Mouse (Mus musculus): ENCODE data around the gene AC161166.1. TPM values are rescaled to one million over a fixed set of nuclear protein-coding genes. Genes with fewer than 3 reads are reported as not detected.

AC161166.1 gene
- polyA plus RNA-seq, 1 experiment from 2014 or later: 0.21 TPM

GRCm38 (mm10) chr7:24538701-24539100, 26.4 kb upstream of the AC161166.1 start:
- in situ Hi-C loops (cut with MboI; ENCODE audit: low pct_unique_long_range_greater_than_20kb): loop anchor here (5.0 kb wide), 1 partner anchor 119 kb away; no protein-coding TSS in a partner anchor
- no peaks in the 10 kb centered on the region for H3K27me3 ChIP-seq
- DNase-seq (ENCODE audit: low read depth, low spot score): no peak
- TF ChIP-seq CTCF (IDR thresholded peaks at IDR 0.05): no peak
- no peak for ATAC-seq
- ChIA-PET POLR2A (interaction anchor here (1.7 kb wide), 1 partner anchor 9 kb away, joined by 6 read pairs; no protein-coding TSS in a partner anchor), CTCF (interaction anchor here (2.5 to 4.2 kb wide), 2 partner anchors 8 to 65 kb away, joined by 10 to 14 read pairs; partner anchors contain the start of genes Pinlyp and Xrcc1)

DNA sequence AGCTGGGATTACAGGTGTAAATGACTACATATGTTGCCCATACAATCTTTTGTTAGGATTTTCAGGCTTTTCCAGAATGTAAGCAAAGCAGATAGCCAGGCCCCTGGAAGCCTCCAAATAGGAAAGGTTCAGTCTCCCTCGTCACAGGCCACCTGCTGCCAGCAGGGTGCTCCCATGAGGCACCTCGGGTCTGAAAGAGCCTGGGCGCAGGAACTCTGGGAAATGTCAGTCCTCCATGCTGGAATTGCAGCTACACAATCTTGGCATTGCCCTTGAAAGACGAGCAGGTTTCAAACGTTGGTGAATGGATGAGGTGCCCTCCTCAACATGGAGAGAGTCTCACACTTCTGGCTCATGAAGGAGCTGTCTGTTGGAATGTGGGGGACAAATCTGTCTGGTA, 25.9 kb upstream of the AC161166.1 start:
- POLR2A ChIA-PET: interaction anchor here (0.6 to 1.7 kb wide), 6 partner anchors 9 to 410 kb away, joined by 3 to 6 read pairs (median 3); partner anchors contain the start of genes Cadm4 and Zfp428
- DNase-seq (ENCODE audit: low read depth, low spot score) (no peak), ATAC-seq (no peak)
- no peaks in the 10 kb centered on the region for H3K27me3 ChIP-seq
- in situ Hi-C loops (cut with MboI; ENCODE audit: low pct_unique_long_range_greater_than_20kb): loop anchor here (5.0 kb wide), 1 partner anchor 119 kb away; no protein-coding TSS in a partner anchor
- no peak for TF ChIP-seq CTCF (IDR thresholded peaks at IDR 0.05)
- CTCF ChIA-PET: interaction anchor here (1.2 to 4.2 kb wide), 4 partner anchors 8 to 65 kb away, joined by 3 to 14 read pairs (median 7); partner anchors contain the start of genes Pinlyp and Xrcc1

DNA sequence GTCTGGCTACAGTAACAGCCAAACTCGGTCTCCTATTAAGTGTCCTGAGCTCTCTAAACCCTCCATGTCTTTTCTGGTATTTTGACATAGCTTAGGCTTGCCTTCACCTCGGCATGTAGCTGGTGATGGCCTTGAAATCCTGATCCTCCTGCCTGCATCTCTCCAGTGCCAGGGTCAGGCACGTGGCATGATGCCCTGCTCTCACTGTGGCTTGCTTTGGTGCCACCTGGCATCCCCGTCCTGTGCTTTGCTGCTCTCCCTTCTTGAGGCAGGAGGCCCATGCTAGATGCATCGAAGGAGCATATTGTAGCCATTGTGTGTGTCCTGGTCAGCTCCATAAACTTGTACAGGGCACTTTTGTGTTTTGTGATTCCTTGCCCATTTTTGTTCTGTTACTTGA, 25.3 kb upstream of the AC161166.1 start:
- in situ Hi-C loops (cut with MboI; ENCODE audit: low pct_unique_long_range_greater_than_20kb): loop anchor here (5.0 kb wide), 1 partner anchor 120 kb away; no protein-coding TSS in a partner anchor
- POLR2A ChIA-PET: interaction anchor here (0.6 to 1.4 kb wide), 4 partner anchors 10 to 56 kb away, joined by 3 to 7 read pairs (median 4); partner anchors contain the start of genes Cadm4 and Zfp428
- CTCF ChIA-PET: interaction anchor here (1.2 to 4.2 kb wide), 4 partner anchors 9 to 30 kb away, joined by 3 to 14 read pairs (median 4); partner anchors contain the start of genes Pinlyp, Xrcc1 and Zfp428
- TF ChIP-seq CTCF (IDR thresholded peaks at IDR 0.05): no peak
- ATAC-seq (no peak), DNase-seq (ENCODE audit: low read depth, low spot score) (no peak)
- no peaks in the 10 kb centered on the region for H3K27me3 ChIP-seq

DNA sequence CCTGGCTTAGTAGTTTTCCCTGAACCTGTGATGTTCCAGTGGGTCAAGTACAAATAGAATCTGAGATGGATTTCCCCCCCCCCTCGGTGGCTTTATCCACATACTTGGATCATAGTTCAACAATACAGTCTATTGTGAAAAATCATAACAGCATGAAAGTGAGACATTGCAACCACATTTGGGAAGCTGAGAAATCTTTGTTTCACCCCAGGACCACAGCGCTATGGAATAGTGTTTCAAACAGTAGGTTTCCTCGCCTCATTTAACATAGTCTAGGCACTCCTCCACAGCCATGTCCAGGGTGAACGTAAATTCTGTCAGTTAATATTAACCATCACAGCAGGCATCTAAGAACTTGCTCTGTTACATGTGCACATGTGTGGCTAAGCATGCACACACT, 24.8 kb upstream of the AC161166.1 start:
- ATAC-seq: peak; percentile 89
- no peak for TF ChIP-seq CTCF (IDR thresholded peaks at IDR 0.05)
- in situ Hi-C loops (cut with MboI; ENCODE audit: low pct_unique_long_range_greater_than_20kb): loop anchor here (5.0 kb wide), 1 partner anchor 120 kb away; no protein-coding TSS in a partner anchor

DNA sequence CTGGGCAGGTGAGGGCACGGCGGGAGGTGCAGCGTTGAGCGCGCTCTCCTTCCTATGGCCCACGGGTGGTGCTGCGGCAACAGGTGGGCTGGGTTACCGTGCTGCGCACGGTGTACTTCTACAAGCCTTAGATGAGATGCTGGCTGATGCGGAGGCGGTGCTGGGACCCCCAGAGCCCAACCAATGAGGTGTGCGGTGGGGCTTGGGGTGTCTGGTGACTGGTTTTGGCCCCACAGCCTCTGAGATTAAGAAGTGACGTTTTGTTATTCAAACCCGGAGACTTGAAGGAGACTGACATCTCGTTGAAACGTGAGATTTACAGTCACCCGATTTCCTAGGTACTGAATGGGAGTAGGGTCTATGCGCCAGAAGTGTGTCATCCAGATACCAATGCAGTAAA, 22.0 kb upstream of the AC161166.1 start:
- no peak for ATAC-seq
- DNase-seq (ENCODE audit: low read depth, low spot score): no peak
- POLR2A ChIA-PET: no interaction called here
- in situ Hi-C loops (cut with MboI; ENCODE audit: low pct_unique_long_range_greater_than_20kb): loop anchor here (5.0 kb wide), 1 partner anchor 38 kb away; no protein-coding TSS in a partner anchor
- CTCF ChIA-PET: interaction anchor here (2.3 kb wide), 1 partner anchor 30 kb away, joined by 8 read pairs; no protein-coding TSS in a partner anchor
- TF ChIP-seq CTCF (IDR thresholded peaks at IDR 0.05): no peak
- no peaks in the 10 kb centered on the region for H3K27me3 ChIP-seq

More for the DNA sequence above, 24.8 kb upstream of the AC161166.1 start:
- peak; percentile 94 for DNase-seq (ENCODE audit: low read depth, low spot score)
- H3K27me3 ChIP-seq: no peaks in the 10 kb centered on the region
- ChIA-PET CTCF (interaction anchor here (1.3 to 4.2 kb wide), 3 partner anchors 9 to 30 kb away, joined by 3 to 14 read pairs (median 4); partner anchors contain the start of genes Pinlyp, Xrcc1 and Zfp428), POLR2A (interaction anchor here (0.8 to 1.4 kb wide), 3 partner anchors 30 to 55 kb away, joined by 3 to 7 read pairs (median 4); partner anchors contain the start of genes Cadm4 and Zfp428)

GRCm38 (mm10) chr7:24533806-24534205, 21.6 kb upstream of the AC161166.1 start:
- no peak for DNase-seq (ENCODE audit: low read depth, low spot score)
- in situ Hi-C loops (cut with MboI; ENCODE audit: low pct_unique_long_range_greater_than_20kb): loop anchor here (5.0 kb wide), 1 partner anchor 38 kb away; no protein-coding TSS in a partner anchor
- no peaks in the 10 kb centered on the region for H3K27me3 ChIP-seq
- CTCF ChIA-PET: interaction anchor here (1.5 kb wide), 1 partner anchor 28 kb away, joined by 6 read pairs; no protein-coding TSS in a partner anchor
- POLR2A ChIA-PET: no interaction called here
- no peak for TF ChIP-seq CTCF (IDR thresholded peaks at IDR 0.05)
- no peak for ATAC-seq

DNA sequence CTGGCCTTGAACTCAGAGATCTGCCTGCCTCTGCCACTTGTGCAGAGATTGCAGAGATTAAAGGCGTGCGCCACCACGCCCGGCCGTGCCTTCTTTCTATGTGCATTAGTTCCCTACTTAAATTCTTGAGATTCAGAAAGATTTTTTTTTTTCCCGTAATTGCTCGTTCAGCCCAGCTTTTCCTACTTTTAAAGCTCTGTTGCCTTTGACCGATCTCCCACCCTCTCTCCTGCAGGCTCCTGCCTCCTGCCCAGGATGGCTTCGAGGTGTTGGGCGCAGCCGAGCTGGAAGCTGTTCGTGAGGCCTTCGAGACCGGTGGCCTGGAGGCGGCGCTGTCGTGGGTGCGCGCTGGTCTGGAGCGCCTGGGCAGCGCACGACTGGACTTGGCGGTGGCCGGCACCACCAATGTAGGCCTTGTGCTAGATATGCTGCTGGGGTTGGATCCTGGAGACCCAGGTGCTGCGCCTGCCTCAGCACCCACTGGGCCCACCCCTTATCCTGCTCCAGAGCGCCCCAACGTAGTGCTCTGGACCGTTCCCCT, 20.8 kb upstream of the AC161166.1 start:
- no peak for TF ChIP-seq CTCF (IDR thresholded peaks at IDR 0.05)
- in situ Hi-C loops (cut with MboI; ENCODE audit: low pct_unique_long_range_greater_than_20kb): loop anchor here (5.0 kb wide), 1 partner anchor 39 kb away; no protein-coding TSS in a partner anchor
- no peaks in the 10 kb centered on the region for H3K27me3 ChIP-seq
- POLR2A ChIA-PET: no interaction called here
- CTCF ChIA-PET: interaction anchor here (1.0 to 3.3 kb wide), 5 partner anchors 11 to 129 kb away, joined by 3 to 26 read pairs (median 6); no protein-coding TSS in a partner anchor
- no peak for DNase-seq (ENCODE audit: low read depth, low spot score)
- ATAC-seq: no peak

- POLR2A ChIA-PET: interaction anchor here (0.9 to 2.6 kb wide), 4 partner anchors 15 to 71 kb away, joined by 3 to 15 read pairs (median 8); partner anchors contain the start of genes Pinlyp, Xrcc1 and Zfp428
- peak; percentile 74 for ATAC-seq
- H3K27me3 ChIP-seq: no peaks in the 10 kb centered on the region
- DNase-seq (ENCODE audit: low read depth, low spot score): no peak
- TF ChIP-seq CTCF (IDR thresholded peaks at IDR 0.05): no peak
- in situ Hi-C loops (cut with MboI; ENCODE audit: low pct_unique_long_range_greater_than_20kb): loop anchor here (5.0 kb wide), 1 partner anchor 41 kb away; no protein-coding TSS in a partner anchor
- CTCF ChIA-PET: interaction anchor here (0.8 to 3.3 kb wide), 19 partner anchors 8 to 121 kb away, joined by 3 to 32 read pairs (median 5); partner anchors contain the start of genes Pinlyp, Xrcc1 and Zfp428
Measured at GRCm38 (mm10) chr7:24531211-24531971, 19.1 kb upstream of the AC161166.1 start.

DNA sequence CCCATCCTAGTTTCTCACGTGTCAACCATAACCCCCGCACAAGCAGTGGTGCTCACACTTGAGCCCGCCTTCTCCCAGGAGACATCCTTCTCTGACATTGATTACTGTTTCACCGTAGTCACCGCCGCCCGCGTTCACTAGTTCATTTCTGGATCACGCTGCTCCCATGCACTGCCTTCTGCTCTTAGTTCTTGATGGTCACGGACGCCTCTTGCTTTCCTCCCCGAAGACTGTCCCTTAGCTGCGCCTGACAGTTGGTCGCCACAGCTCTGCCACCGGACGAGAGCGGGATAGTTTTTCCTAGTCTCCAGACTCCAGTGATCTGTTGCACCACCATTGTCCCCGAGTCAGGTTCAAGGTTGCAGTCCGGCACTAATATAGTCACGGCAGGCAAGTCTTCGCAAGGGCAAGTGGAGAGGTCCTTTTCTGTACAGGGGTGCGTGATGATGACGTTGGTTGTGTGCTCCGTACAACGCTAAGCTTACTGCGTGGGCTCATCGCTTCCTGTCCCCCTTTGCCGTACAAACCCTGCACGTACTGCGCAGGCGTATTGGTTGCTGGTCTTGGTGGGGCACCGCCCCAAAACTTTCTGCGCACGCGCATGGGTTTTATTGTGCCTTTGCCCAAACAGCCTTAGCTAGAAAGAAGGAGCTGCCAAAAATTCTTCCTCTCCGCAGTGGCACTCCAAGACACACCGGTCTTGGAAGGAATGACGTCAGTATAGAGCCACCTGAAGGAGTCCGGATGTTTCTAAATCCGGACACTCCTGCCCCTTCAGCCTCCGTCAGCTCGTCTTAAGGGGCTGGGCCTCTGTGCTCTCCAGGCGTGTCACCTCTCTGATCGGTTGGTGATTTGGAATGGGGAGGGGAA, 18.0 kb upstream of the AC161166.1 start, which contains the start of gene Irgq:
Gene Irgq (plus strand): TSS at position 628 of the 870 bp plus-strand sequence.
- no peak for TF ChIP-seq CTCF (IDR thresholded peaks at IDR 0.05)
- ATAC-seq (peak; percentile 51), DNase-seq (ENCODE audit: low read depth, low spot score) (peak; percentile 97)
- ChIA-PET CTCF (interaction anchor here (0.8 to 3.3 kb wide), 11 partner anchors 14 to 132 kb away, joined by 3 to 32 read pairs (median 5); partner anchors contain the start of genes Pinlyp, Xrcc1 and Zfp428), POLR2A (interaction anchor here (0.9 to 2.6 kb wide), 5 partner anchors 12 to 72 kb away, joined by 3 to 15 read pairs (median 7); partner anchors contain the start of genes Pinlyp, Xrcc1 and Zfp428)
- H3K27me3 ChIP-seq: no peaks in the 10 kb centered on the region
- in situ Hi-C loops (cut with MboI; ENCODE audit: low pct_unique_long_range_greater_than_20kb): loop anchor here (5.0 kb wide), 1 partner anchor 42 kb away; no protein-coding TSS in a partner anchor

Data from Patski (cell line).